Mouse (Mus musculus) kidney, adult 11 months (tissue): ENCODE data around the gene Zfp874a.
A peak's percentile ranks its signal among the peaks of the same experiment; 100 is the strongest.
"Not testable (repeated sequence)": the region's sequence is repeated elsewhere in the genome, so short reads cannot be mapped to it uniquely, and the experiment has no call there.

Experiments
- DNase-seq: peaks from one replicate; pipeline ENCODE4 v3.0.0; 2022

The Zfp874a gene

GRCm38 (mm10) chr13:67451172-67452020 lies at the start of gene Zfp874a:
Zfp874a (minus strand) TSS chr13:67451624.
- DNase-seq: peak; percentile 95

- no peak for DNase-seq
Observed at GRCm38 (mm10) chr13:67500908-67501307, 49.5 kb upstream of the Zfp874a start.

- peak; percentile 86 for DNase-seq
Observed at GRCm38 (mm10) chr13:67500084-67500719, 48.8 kb upstream of the Zfp874a start, which contains the start of gene Zfp58. Zfp58 (minus strand) TSS chr13:67500555.

DNA sequence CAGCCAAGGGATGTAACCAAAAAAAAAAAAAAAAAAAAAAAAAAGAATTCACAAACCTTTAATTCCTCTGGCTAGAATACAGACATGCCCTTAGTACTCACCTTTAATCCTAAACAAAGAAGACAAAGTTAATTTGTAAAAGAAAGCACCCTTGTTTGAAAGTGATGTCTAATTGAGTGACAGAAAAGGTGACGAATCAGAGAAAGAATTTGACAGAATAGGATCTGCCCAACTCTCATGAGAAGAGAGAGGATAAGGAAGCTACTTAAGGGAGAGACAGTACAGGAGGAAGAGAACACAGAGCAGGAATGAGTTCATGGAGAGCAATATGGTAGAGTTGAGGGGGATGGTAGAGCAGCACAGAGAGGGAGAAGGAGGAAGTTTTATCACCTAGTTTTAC lies 44.2 kb upstream of the Zfp874a start:
- no peak for DNase-seq

GRCm38 (mm10) chr13:67484424-67484811 lies 33.0 kb upstream of the Zfp874a start:
- no peak for DNase-seq

- DNase-seq: peak; percentile 91
Observed at GRCm38 (mm10) chr13:67483625-67484423, 32.4 kb upstream of the Zfp874a start, which contains the start of gene Zfp874b. Zfp874b (minus strand) TSS chr13:67484258.

DNA sequence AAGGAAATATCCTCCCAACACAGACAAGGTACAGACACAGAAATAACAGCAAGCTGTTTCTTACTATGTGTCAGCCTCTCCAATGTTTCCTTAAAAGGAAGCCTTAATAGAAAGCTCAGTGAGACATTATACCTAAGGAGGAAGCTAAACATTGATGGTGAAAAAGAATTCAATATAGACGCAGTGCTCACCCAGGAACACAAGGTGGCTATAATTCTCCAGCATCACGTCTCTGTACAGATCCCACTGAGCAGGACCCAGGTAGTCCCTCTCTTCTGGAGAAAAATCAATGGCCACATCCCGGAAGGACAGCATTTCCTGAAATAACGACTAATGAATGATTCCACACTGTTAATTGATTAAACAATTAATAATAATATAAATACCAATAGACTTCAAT lies 30.1 kb upstream of the Zfp874a start:
- DNase-seq: no peak

DNA sequence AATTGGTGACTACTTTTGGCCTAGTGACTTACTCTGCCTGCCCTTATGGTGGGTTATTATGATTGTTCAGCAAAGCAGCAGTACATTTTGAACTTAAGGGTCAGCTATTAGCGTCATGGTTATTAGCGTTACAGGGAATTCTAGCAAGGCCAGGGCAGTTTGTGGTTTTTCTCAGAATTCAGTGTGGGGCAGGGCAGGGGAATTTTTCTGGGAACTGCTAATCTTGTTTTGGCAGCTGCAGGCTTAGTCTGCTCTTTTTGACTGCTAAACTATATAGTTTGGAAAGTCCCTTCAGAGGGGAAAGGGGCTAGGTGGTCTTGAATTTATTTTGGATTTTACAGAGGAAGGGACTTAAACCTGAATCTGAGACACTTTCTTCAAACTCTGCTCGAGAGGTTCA lies 17.9 kb upstream of the Zfp874a start:
- no peak for DNase-seq

DNA sequence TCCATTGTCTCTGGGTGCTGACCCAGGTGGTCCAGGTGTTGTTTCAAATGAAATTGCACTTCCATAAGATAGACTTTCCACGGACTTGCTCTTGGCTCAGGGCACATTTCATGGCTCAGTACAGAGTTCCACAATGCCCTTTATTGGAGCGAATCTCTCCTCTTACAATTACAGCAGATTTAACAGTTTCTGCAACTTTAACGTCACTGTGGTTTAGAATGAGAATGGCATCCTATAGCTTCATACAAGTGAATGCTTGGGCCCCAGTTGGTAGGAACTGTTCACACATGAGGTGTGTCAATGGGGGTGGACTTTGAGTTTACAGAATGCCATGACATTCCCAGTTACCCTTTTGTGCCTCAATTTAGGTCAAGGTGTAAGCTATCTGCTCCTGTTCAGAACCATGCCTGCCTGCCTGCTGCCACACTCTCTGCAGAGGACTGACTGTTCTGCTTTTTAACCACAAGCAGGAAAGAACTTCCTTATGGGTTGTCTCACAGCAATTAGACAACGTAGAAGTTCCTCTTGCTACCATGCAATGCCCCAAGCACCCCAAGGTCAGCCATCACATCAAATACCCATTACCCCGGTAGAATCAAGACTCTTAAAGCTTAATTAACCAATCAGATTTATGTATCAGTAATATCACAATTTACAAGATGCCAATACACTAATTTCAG lies 12.2 kb upstream of the Zfp874a start:
- not testable (repeated sequence) for DNase-seq

DNA sequence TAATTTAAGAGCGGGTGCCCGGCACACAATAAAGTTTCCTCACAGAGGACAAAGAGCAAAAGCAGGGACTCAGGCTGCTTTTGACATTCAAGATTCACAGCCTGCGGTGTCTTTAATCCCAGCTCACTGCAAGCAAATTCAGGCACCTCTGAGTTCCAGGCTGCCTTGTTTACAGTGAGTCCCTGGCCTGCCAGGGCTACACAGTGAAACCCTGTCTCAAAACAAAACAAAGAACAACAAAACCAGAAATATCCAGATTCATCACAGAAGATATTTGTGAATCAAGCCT lies 541 bp upstream of the Zfp874a start:
- no peak for DNase-seq

DNA sequence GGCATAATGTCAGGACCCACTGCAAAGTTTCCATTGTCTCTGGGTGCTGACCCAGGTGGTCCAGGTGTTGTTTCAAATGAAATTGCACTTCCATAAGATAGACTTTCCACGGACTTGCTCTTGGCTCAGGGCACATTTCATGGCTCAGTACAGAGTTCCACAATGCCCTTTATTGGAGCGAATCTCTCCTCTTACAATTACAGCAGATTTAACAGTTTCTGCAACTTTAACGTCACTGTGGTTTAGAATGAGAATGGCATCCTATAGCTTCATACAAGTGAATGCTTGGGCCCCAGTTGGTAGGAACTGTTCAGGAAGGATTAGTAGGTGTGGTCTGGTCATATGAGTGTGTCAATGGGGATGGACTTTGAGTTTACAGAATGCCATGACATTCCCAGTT lies 14.3 kb downstream of the Zfp874a start:
- not testable (repeated sequence) for DNase-seq

- DNase-seq: no peak
Observed at GRCm38 (mm10) chr13:67428116-67428515, 23.3 kb downstream of the Zfp874a start.

DNA sequence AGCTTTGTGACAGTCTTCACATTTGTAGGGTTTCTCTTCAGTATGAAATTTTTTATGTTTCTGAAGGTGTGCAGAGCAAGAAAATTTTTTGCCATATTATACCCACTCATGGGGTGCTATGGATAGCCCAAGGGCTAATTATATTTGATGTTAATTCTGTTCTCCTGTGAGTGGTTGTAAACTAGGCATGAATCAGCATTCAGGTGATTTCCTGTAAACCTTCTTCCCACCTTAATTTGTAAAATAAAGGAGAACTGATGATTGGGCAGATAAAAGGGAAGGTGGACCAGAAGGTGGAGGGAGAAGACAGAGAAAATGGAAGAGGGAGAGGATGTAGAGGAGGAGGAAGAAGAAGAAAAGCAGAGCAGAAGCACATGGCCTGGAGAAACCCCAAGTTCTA lies 25.7 kb downstream of the Zfp874a start:
- not testable (repeated sequence) for DNase-seq

GRCm38 (mm10) chr13:67422532-67422931 lies 28.9 kb downstream of the Zfp874a start:
- not testable (repeated sequence) for DNase-seq

GRCm38 (mm10) chr13:67421207-67421857 lies 30.1 kb downstream of the Zfp874a start, which contains the start of gene Zfp459:
Zfp459 (minus strand) TSS chr13:67421418.
- DNase-seq: peak; percentile 51

DNA sequence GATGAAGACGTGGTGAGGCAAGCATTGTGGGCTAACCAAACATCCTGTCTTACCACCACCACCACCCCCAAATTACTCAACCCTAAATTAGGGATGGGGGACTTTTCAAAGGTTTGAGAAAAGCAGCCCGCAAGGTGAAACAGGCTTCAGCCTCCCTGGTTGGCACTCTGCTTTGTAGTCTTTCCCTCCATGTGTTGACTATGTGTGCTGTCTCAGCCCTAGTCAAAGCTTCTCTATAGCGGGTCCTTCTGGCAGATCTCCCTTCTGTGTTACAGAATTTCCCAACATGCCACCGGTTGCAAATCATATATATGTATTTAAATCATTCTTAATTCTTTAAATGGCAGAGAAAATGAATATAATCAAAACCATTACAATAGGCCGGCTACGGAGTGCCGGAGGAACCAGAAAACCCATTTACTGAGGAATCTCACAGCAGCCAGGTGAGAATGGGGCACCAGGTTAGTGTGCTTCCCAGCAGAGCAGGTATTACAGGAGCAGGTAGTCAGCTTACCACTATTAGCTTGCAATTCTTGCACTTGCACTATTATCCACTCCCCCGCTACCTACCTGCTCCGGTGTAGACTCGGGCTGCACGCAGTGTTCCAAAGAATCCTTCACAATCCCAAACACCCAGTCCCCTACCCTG lies 30.7 kb downstream of the Zfp874a start:
- no peak for DNase-seq

DNA sequence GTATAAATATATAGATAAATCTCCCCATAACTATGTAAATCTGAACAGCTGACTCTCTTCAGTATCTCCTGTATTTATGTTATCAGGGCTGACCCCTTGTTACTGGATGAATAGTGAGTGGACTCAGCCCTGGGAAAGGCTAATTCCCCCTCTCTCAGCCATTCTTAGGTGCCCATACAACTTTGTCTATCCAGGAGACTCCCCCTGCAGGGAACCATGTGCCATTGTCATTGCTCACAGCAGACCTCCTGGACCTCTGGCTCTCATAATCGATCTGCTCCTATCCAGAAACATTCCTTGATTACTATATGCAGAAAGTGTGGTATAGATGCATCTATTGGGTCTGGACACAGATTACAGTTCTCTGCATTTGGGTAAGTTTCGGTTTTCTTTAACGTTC lies 34.6 kb downstream of the Zfp874a start:
- no peak for DNase-seq

GRCm38 (mm10) chr13:67415759-67416158 lies 35.7 kb downstream of the Zfp874a start:
- DNase-seq: no peak

DNA sequence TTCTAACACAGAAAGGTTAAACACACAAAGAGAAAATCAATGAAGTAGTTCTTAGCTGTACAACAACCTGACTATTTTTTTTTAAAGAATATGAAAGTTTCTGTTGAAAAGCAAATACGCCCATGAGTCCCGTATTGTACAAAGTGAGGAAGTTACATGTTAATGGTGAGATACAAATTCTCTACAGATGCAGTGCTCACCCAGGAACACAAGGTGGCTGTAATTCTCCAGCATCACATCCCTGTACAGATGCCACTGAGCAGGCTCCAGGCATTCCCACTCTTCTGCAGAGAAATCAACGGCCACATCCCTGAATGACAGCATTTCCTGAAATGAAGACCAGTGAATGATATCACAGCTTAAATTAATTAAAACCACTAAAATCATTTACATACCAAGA lies 37.8 kb downstream of the Zfp874a start:
- not testable (repeated sequence) for DNase-seq

DNA sequence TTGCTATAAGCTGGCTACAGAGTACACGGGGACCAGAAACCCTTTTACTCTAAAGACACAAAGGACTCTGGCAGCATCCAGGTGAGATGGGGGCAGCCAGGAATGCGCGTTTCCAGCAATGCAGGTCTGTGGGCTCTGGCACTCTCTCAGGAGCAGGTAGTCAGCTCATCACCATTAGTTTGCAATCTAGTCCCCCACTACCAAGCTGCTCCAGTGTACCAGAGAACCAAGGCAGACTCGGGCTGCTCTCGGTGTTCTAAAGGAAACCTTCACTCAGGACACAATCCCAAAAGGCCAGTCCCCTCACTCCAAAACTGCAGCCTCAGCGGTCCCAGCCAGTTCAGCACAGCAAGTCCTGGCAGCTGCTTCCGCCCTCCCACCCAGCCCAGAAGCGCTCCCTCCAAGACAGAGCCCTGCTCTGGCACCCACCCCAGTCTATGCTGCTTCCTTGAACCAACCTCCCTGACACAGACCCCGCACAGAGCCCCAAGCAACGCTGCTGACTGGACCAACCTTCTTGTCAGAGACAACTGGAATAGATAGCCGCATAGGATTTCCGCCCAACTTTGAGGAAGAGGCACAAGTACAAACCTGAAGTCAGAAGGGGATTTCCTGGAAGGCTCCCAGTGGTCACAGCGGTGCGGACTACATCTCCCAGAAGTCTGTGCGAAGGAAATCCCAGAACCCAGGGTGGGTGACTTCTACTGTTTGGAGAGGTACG lies 52.1 kb downstream of the Zfp874a start, which contains the start of gene Zfp429:
Gene Zfp429, minus strand, starts transcription at position 637 of the 721 bp plus-strand sequence.
- peak; percentile 71 for DNase-seq

DNA sequence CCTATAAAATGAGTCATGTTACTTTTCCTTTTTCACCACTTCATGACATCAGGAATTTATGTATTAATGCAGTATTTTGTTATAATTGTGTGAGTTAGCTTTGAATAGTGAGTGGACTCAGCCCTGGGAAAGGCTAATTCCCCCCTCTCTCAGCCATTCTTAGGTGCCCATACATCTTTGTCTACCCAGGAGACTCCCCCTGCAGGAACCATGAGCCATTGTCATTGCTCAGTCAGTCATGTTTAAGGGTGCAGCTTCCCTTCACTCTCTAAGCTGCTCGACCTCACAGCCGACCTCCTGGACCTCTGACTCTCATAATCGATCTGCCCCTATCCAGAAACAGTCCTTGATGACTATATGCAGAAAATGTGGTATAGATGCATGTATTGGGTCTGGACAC lies 75.2 kb downstream of the Zfp874a start:
- not testable (repeated sequence) for DNase-seq
